Mouse (Mus musculus) inflammation-experienced regulatory T-cells, adult 6 months (primary cell): ENCODE data around the gene Irf9. TPM values are rescaled to one million over a fixed set of nuclear protein-coding genes. Genes with fewer than 3 reads are reported as not detected.

Source experiments
- ATAC-seq: one replicate; pipeline ENCODE4 v1.8.0; 2017
- polyA plus RNA-seq, 3 experiments: library from polyadenylated mRNA; unstranded; fragments of 100-300 nt; shearing (Covaris generic); gene quantifications; one replicate each; pipeline ENCODE4 v1.2.1; 2017

Gene Irf9
- polyA plus RNA-seq, 3 experiments from 2014 or later: 120 to 174 (median 141) TPM

GRCm38 (mm10) chr14:55615876-55616275 is 12.5 kb downstream of the Irf9 start:
- ATAC-seq: no peak

DNA sequence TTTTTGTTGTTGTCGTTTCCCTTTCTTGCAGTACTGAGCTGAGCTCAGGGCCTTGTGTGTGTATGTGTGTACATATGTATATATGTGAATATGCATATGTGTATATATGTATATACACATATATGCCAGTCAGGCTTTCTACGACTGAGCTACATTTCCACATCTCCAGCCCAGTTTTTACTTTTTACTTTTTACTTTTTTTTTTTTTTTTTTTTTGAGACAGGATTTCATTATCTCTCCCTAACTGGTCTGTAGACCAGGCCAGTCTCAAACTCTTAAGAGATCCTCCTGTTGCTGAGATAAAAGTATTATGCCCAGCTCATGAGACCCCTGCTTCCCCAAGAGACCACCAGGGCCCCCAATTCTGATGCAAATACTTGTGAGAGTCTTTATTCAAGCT is 13.5 kb downstream of the Irf9 start:
- no peak for ATAC-seq

DNA sequence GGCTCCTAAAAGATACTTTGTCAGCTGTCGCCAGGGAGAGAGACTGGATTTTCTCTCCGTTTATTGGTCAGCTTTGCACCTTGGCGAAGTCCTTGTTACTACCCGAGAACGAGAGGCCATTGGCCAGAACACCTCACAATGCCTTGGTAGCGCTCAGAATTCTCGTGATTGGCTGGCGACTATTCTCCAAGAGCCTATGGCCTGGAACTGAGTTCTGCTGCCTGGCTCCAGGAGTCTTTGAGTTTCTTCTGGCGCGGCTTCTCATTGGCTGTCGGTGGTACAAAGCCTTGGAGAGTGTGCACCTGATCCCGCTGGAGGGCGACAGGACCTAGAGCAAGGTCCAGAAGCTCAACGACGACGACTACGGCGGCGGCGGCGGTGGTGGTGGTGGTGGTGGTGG is 14.5 kb downstream of the Irf9 start, which contains the start of gene Rec8:
Gene Rec8, plus strand, starts transcription at position 216 of the 400 bp plus-strand sequence.
- peak; percentile 60 for ATAC-seq

DNA sequence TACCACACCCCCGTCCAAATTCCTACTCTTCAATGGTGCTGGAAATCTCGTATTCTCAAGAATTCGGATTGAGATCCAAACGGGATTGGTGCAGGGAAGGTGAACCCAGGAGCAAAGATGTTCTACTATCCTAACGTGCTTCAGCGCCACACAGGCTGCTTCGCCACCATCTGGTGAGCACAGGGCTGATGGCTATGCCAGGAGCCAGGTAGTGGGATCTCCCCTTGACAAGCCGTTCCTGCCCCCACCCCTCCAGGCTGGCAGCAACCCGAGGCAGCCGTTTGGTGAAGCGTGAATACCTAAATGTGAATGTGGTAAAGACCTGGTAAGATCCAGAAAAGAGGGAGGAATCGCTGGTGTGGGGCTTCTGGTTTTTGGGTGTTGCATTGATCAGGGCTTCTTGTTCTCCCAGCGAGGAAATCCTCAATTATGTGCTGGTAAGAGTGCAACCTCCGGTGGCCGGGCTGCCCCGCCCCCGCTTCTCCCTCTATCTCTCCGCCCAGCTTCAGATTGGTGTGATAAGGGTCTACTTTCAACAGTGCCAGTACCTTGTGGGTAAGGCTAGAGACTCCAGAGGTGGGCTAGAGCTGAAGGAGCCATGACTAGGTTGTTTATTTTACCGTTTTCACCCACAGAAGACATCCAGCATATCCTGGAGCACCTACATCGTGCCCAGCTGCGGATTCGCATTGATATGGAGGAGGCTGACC is 15.3 kb downstream of the Irf9 start:
- ATAC-seq: no peak

DNA sequence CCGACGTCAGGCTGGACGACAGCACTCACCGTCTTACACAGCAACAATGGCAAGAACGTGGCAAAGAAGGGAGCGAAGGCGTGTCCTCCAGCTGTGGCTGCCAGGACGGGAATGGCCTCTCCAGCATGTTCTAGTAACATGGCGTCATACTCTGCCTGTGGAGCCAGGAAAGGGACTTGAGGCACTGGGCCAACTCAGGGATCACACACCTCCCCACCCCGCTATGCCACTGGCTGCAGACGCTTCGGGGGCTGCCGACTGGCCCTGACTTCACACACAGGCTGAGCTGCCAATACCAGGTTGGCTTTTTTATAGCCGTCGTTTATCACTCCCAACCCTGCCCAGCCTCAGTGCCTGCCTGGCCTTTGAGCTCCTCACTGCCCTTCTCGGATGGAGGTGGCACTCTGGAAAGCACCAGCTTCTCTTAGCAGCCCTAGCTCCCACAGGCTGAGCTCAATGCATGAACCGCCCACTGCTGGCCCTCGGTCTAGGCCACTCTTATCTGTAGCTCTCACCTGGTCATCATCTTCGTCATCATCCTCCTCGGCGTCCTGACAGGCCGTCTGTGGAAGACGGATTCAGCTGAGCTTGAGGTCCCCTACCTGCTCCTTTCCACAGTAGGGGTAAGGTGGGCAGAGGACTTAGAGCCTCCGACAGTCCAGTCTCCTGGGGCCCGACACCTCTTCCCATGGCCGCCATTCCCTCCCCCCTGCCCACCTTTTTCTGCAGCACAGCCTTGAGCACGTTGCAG is 24.9 kb downstream of the Irf9 start:
- ATAC-seq: no peak

GRCm38 (mm10) chr14:55629312-55629711 is 25.9 kb downstream of the Irf9 start:
- ATAC-seq: peak; percentile 65

- ATAC-seq: no peak
Measured at GRCm38 (mm10) chr14:55634874-55635522, 31.6 kb downstream of the Irf9 start.

- peak; percentile 99 for ATAC-seq
Measured at GRCm38 (mm10) chr14:55635523-55636007, 32.2 kb downstream of the Irf9 start, which contains the start of gene Ipo4. Gene Ipo4, minus strand, starts transcription at chr14:55635957.

DNA sequence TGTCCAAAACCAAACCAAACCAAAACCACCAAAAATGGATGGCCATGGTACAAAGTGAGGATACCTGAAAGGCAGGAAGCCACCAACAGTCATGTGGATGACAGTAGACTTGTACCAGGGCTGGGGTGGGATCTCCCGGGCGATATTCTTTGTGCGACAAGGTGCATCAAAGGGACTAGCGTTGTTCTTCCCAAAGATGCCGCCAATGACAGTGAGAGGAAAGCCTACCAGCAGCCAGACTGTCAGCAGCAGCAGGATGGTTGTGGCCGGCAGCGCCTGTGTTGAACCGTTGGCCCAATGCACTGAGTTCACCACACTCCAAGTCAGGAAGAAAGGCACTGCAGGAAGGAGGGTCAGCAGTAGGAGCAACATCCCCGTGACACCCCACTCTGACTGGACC is 34.4 kb downstream of the Irf9 start, which contains the start of gene Gm49378:
Gene Gm49378, minus strand, starts transcription at position 101 of the 400 bp plus-strand sequence.
- no peak for ATAC-seq

- no peak for ATAC-seq
Measured at GRCm38 (mm10) chr14:55640816-55641215, 37.4 kb downstream of the Irf9 start.

DNA sequence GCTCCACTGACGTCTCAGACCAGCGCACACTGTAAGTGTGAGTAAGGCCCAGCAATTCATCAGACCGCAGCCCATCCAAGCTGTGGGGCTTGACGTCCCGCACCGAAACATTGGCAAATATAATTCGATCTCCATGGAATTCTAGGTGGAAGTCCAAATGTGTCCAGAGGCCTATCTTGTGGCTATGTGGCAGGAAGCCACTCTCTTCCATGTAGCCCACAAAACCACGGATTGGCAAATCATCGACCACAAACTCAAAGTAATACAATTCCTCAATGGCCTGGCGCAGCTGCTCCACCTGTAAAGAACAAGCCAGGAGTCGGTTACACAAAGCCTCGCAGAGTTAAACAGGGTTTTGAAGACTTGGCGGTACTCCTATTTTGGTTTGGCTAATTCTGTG is 37.9 kb downstream of the Irf9 start:
- ATAC-seq: no peak

DNA sequence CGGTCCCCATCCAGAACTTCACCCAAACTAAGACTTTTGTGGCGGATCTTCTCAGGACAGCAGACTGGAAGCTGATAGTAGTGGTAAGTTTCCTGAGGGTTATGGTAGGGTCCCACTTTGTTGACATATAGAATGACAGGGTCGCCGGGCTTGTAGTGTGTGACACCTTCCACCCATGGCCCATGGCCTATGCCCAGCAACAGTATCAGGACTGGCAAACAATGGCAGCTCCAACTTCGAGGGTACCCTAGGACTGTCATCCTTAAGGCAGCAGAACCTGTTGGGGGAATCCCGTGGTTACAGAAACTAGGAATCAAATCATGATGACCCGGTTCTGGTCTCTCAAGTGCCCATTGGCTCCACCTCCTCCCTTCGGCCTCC is 39.3 kb downstream of the Irf9 start:
- no peak for ATAC-seq

- ATAC-seq: peak; percentile 73
Measured at GRCm38 (mm10) chr14:55643060-55643907, 39.9 kb downstream of the Irf9 start, which contains the start of gene Tm9sf1. Gene Tm9sf1, minus strand, starts transcription at chr14:55643806.

DNA sequence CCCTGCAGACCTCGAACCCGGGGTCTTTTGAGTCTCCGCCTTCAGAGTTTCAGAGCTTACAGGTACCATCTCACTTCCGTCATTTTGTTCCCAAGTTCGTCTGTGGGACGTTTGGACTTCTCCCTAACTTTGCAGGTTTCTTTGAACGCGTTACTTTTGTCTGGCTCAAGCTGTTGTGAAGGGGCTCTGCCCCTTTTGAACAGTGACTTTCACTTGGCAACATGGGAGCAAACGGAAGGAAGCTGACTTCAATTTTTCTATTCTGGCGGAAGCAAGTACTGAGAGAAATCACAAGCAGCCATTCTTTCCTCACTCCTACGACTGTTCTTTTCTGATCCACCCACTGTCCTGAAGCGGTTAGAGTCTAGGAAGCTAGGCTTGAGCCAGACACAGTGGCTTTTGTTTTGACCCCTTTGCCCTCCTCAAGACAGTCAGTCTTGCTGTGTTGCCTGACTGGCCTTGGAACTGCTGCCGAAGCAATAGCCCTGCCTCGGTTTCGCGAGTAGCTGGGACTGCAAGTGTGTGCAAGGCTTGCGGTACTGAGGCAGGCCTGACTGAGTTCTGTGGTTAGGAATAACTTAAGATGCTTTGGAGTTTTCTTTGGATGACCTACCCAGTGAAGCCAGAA is 41.0 kb downstream of the Irf9 start:
- ATAC-seq: peak; percentile 38

DNA sequence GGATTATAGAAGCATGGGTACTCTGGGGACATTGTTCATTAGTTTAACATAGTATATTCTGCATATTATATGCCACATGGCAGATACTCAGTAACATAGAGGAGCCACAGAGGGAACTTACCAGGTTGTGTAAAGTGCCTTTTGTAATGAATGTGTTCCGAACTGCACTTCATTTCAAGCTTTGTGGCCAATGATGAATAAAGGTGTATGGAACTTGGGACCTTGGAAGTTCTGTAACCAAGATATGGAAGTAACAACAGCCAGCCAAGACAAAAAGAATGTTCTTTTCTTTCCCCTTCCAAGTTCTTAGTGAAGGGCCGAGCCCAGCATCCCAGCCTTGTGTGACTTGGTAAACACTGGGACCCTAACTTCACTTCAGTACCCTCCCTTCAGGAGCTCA is 46.5 kb downstream of the Irf9 start, which contains the start of gene Tssk4:
Gene Tssk4, plus strand, starts transcription at position 301 of the 400 bp plus-strand sequence.
- ATAC-seq: no peak

DNA sequence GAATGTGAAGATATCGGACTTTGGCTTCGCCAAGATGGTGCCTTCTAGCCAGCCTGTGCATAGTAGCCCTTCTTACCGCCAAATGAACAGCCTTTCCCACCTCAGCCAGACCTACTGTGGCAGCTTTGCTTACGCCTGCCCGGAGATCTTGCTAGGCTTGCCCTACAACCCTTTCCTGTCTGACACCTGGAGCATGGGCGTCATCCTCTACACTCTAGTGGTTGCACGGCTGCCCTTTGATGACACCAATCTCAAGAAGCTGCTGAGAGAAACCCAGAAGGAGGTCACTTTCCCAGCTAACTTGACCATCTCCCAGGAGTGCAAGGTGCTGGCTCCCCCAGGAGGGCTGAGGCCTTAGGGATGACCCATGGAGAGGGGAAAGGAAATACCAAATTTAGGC is 48.2 kb downstream of the Irf9 start:
- no peak for ATAC-seq

GRCm38 (mm10) chr14:55656935-55657334 is 53.6 kb downstream of the Irf9 start:
- no peak for ATAC-seq

DNA sequence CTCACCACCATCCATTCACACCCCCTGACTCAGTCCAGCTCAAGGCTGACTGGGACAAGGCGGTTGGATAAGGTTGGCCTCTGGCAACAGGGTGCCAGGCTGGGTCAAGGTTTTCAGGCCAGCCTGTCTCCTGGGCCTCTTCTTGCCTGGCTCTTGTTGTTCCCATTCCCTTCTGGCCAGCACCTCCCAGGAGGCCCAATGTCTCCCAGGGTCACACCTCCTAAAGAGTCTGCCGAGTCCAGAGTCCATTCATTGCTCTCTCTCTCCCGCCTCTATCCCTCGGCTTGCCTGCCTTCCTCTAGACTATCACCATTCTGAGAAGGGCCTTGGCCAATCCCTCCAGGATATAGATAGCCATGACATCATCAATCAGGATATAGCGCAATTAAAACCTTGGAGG is 54.6 kb downstream of the Irf9 start:
- no peak for ATAC-seq
